Mouse (Mus musculus): ENCODE results near the gene Ldlrad1. TPM values are rescaled to one million over a fixed set of nuclear protein-coding genes. Genes with fewer than 3 reads are reported as not detected.
A peak's percentile ranks its signal among the peaks of the same experiment; 100 is the strongest.

The Ldlrad1 gene
- total and polyA plus RNA-seq, 3 experiments: 0.15 TPM; not detected in 2

DNA sequence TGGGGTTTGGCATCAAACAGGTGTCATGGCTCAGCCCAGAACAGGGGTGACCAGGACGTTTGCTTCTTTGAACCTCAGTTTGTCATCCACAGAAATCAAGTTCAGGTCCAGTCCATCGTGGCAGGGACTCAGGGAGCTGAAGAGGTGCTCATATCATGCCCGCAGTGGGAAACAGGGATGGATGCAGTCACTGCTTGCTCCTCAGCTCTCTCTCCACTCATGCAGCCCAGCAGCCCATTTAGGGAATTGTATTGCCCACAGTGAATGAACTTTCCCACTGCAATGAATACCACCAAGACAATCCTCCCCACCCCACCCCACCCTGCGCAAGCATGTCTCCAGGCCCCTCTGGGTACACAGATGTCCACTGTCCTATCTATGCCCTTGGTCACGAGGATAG, 3.0 kb downstream of the Ldlrad1 start:
- no peaks in the 10 kb centered on the region for H3K79me2 ChIP-seq (ENCODE audit: control insufficient read depth, insufficient read depth, low read length, poor library complexity)
- no peaks in the 10 kb centered on the region for H3K27me3 ChIP-seq (ENCODE audit: control insufficient read depth in 1 of 2, insufficient read depth in 2 of 2, low read length in 2 of 2)
- H3K9ac ChIP-seq (ENCODE audit: control insufficient read depth, low read depth, low read length, poor library complexity, severe bottlenecking): no peak overlapping the region
- H3K9me3 ChIP-seq (replicated peaks; ENCODE audit: insufficient read depth, low read length): no peaks in the 10 kb centered on the region
- TF ChIP-seq EP300 (IDR thresholded peaks at IDR 0.05; ENCODE audit: low read depth in 1 of 2, low read length in 2 of 2) (no peak), HCFC1 (IDR thresholded peaks at IDR 0.05; ENCODE audit: low read depth, low read length) (no peak), GABPA (IDR thresholded peaks at IDR 0.05; ENCODE audit: low read depth, low read length) (no peak), JUND (IDR thresholded peaks at IDR 0.05; ENCODE audit: low read depth, low read length) (no peak), POLR2AphosphoS5 (IDR thresholded peaks at IDR 0.05; ENCODE audit: borderline replicate concordance, low read depth, low read length) (no peak), CTCF (IDR thresholded peaks at IDR 0.05 in 2 of 3, conservative IDR thresholded peaks at IDR 0.05 in 1 of 3; ENCODE audit: control insufficient read depth in 1 of 3, insufficient read depth in 1 of 3, low read depth in 2 of 3, low read length in 3 of 3, poor library complexity in 1 of 3, severe bottlenecking in 1 of 3) (no peak)
- H3K4me3 ChIP-seq (ENCODE audit: control insufficient read depth in 1 of 2, insufficient read depth in 1 of 2, low read depth in 2 of 2, low read length in 2 of 2): no peak overlapping the region
- peaks cover 11 to 27% of the 10 kb centered on the region in 2 experiments for H3K4me1 ChIP-seq (ENCODE audit: control insufficient read depth in 1 of 2, insufficient read depth in 2 of 2, low read length in 2 of 2)
- no peak overlapping the region for H3K27ac ChIP-seq (ENCODE audit: control insufficient read depth, low read depth, low read length)
- DNase-seq (ENCODE audit: low read depth, low spot score): no peak
- H3K36me3 ChIP-seq (ENCODE audit: control insufficient read depth in 1 of 2, insufficient read depth in 2 of 2, low read length in 2 of 2): peaks cover 0 to 12% of the 10 kb centered on the region in 2 experiments; a peak in 2 of 4 replicates

DNA sequence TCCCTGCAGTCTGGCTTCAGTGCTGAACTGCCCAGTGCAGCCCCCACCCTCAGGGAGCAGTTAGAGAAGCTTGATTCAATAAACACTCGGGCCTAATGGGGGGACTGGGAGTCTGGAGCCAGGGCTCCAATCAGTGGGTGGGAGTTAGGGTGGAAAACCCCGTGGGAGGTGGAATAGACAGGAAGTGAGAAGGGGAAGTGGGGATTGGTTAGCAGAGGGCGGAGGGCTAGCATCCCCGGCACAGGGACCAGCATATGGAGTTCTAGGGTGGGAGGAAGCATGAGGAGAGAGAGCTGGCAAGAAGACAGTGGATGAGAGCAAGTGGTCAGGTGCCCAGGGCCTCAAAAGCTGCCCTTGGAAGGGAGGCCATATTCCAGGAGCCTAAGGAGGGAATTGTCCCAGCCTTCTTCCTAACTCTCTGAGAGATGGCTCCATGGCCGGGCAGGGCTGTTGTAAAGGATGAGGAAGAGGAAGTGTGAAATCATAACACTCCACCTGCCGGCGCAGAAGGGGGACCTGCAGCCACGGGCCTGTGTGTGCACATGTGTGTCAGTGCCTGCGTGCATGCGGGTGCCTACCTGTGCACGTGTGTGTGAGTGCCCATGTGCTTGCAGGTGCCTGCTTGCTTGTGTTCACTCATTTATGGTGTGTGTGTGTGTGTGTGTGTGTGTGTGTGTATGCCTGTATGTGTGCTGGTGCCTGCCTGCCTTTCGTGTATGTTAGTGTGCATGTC, 4.5 kb downstream of the Ldlrad1 start:
- Histone ChIP-seq H3K4me3 (ENCODE audit: control insufficient read depth in 1 of 2, insufficient read depth in 1 of 2, low read depth in 2 of 2, low read length in 2 of 2) (no peak overlapping the region), H3K9me3 (replicated peaks; ENCODE audit: insufficient read depth, low read length) (no peaks in the 10 kb centered on the region), H3K36me3 (ENCODE audit: control insufficient read depth in 1 of 2, insufficient read depth in 2 of 2, low read length in 2 of 2) (peaks cover 0 to 15% of the 10 kb centered on the region in 2 experiments; a peak in 2 of 4 replicates), H3K27me3 (ENCODE audit: control insufficient read depth in 1 of 2, insufficient read depth in 2 of 2, low read length in 2 of 2) (no peaks in the 10 kb centered on the region), H3K9ac (ENCODE audit: control insufficient read depth, low read depth, low read length, poor library complexity, severe bottlenecking) (no peak overlapping the region), H3K79me2 (ENCODE audit: control insufficient read depth, insufficient read depth, low read length, poor library complexity) (no peaks in the 10 kb centered on the region), H3K4me1 (ENCODE audit: control insufficient read depth in 1 of 2, insufficient read depth in 2 of 2, low read length in 2 of 2) (peaks cover 18 to 42% of the 10 kb centered on the region in 2 experiments), H3K27ac (ENCODE audit: control insufficient read depth, low read depth, low read length) (no peak overlapping the region)
- DNase-seq (ENCODE audit: low read depth, low spot score): peak; percentile 49
- peak in 2 of 3 experiments; percentile 12 to 25; a peak in 1 of 6 replicates for TF ChIP-seq CTCF (IDR thresholded peaks at IDR 0.05 in 2 of 3, conservative IDR thresholded peaks at IDR 0.05 in 1 of 3; ENCODE audit: control insufficient read depth in 1 of 3, insufficient read depth in 1 of 3, low read depth in 2 of 3, low read length in 3 of 3, poor library complexity in 1 of 3, severe bottlenecking in 1 of 3)
- peak; percentile 31 for TF ChIP-seq SMC3 (IDR thresholded peaks at IDR 0.05; ENCODE audit: low read depth, low read length)
- no peak for TF ChIP-seq MEF2A (IDR thresholded peaks at IDR 0.05; ENCODE audit: extremely low read depth, insufficient replicate concordance, low read depth, low read length, poor library complexity, severe bottlenecking)

DNA sequence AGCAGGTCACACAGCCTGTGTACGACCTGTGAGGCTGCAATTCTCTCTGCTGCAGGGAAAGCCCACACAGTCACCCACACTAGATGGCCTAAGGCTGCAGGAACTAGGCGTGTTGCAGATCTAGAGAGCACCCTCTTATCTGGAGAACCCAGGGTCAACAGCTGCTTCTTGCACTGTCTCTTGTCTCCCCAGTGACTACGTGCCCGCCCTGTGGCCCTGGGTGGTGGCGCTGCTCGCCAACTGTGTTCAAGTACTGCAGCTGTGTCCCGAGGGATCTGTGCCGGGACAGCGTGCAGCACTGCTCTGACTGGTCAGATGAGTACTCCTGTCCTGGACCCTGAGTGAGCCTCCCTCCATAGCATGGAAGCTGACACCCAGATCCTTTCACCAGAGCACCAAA, 8.6 kb downstream of the Ldlrad1 start:
- peak overlapping the region in 1 of 2 experiments; percentile 8; a peak in 1 of 4 replicates for H3K4me3 ChIP-seq (ENCODE audit: control insufficient read depth in 1 of 2, insufficient read depth in 1 of 2, low read depth in 2 of 2, low read length in 2 of 2)
- H3K36me3 ChIP-seq (ENCODE audit: control insufficient read depth in 1 of 2, insufficient read depth in 2 of 2, low read length in 2 of 2): peaks cover 0 to 11% of the 10 kb centered on the region in 2 experiments; a peak in 2 of 4 replicates
- no peaks in the 10 kb centered on the region for H3K79me2 ChIP-seq (ENCODE audit: control insufficient read depth, insufficient read depth, low read length, poor library complexity)
- H3K4me1 ChIP-seq (ENCODE audit: control insufficient read depth in 1 of 2, insufficient read depth in 2 of 2, low read length in 2 of 2): peaks cover 12 to 43% of the 10 kb centered on the region in 2 experiments
- no peaks in the 10 kb centered on the region for H3K9me3 ChIP-seq (replicated peaks; ENCODE audit: insufficient read depth, low read length)
- peak overlapping the region; percentile 24; the same call in 1 of the 2 replicates for H3K9ac ChIP-seq (ENCODE audit: control insufficient read depth, low read depth, low read length, poor library complexity, severe bottlenecking)
- no peaks in the 10 kb centered on the region for H3K27me3 ChIP-seq (ENCODE audit: control insufficient read depth in 1 of 2, insufficient read depth in 2 of 2, low read length in 2 of 2)
- DNase-seq (ENCODE audit: low read depth, low spot score): peak; percentile 89
- peak overlapping the region; percentile 27; the same call in 1 of the 2 replicates for H3K27ac ChIP-seq (ENCODE audit: control insufficient read depth, low read depth, low read length)
- TF ChIP-seq MAFK (IDR thresholded peaks at IDR 0.05; ENCODE audit: borderline replicate concordance, low read depth, low read length) (no peak), TAL1 (IDR thresholded peaks at IDR 0.05; ENCODE audit: low read length) (peak; percentile 94), GATA1 (IDR thresholded peaks at IDR 0.05; ENCODE audit: low read depth, low read length) (peak; percentile 89), CTCF (IDR thresholded peaks at IDR 0.05 in 2 of 3, conservative IDR thresholded peaks at IDR 0.05 in 1 of 3; ENCODE audit: control insufficient read depth in 1 of 3, insufficient read depth in 1 of 3, low read depth in 2 of 3, low read length in 3 of 3, poor library complexity in 1 of 3, severe bottlenecking in 1 of 3) (peak in 2 of 3 experiments; percentile 38; a peak in 5 of 6 replicates), JUND (IDR thresholded peaks at IDR 0.05; ENCODE audit: low read depth, low read length) (no peak), MYB (IDR thresholded peaks at IDR 0.05; ENCODE audit: low read depth, low read length) (no peak), EP300 (IDR thresholded peaks at IDR 0.05; ENCODE audit: low read depth in 1 of 2, low read length in 2 of 2) (peak; percentile 77 to 90), E2F4 (IDR thresholded peaks at IDR 0.05; ENCODE audit: borderline replicate concordance, low read depth, low read length) (no peak), SMC3 (IDR thresholded peaks at IDR 0.05; ENCODE audit: low read depth, low read length) (no peak), NRF1 (IDR thresholded peaks at IDR 0.05; ENCODE audit: insufficient read depth, low read depth, low read length, poor library complexity, severe bottlenecking) (no peak), MYC (IDR thresholded peaks at IDR 0.05; ENCODE audit: low read depth, low read length) (0 out of 2 replicates have a peak, but pooled peaks have one; percentile 40), TCF12 (IDR thresholded peaks at IDR 0.05; ENCODE audit: low read depth, low read length) (peak; percentile 92), ETS1 (IDR thresholded peaks at IDR 0.05; ENCODE audit: low read depth, low read length) (peak; percentile 90), MAZ (IDR thresholded peaks at IDR 0.05; ENCODE audit: low read depth, low read length) (peak; percentile 50; the same call in 1 of the 2 replicates), HCFC1 (IDR thresholded peaks at IDR 0.05; ENCODE audit: low read depth, low read length) (0 out of 2 replicates have a peak, but pooled peaks have one; percentile 13), NELFE (IDR thresholded peaks at IDR 0.05; ENCODE audit: low read depth, low read length) (no peak), CHD1 (IDR thresholded peaks at IDR 0.05; ENCODE audit: low read depth, low read length) (no peak), SIN3A (IDR thresholded peaks at IDR 0.05; ENCODE audit: low read length) (peak; percentile 81)
